Mouse (Mus musculus) CH12.LX (cell line): ENCODE measurements around the gene Ppp1r7. TPM values are rescaled to one million over a fixed set of nuclear protein-coding genes. Genes with fewer than 3 reads are reported as not detected.

Source experiments
- DNase-seq: peaks from one replicate; pipeline ENCODE4 v3.0.0-alpha.2; 2013; ENCODE audit errors: extremely low read depth
- H3K27ac ChIP-seq: 2 replicates; pipeline ENCODE4 v1.5.1; 2012; ENCODE audit warnings: low read depth, mild to moderate bottlenecking, control low read depth, moderate library complexity; ENCODE audit not compliant: insufficient read depth
- H3K27me3 ChIP-seq: replicated peaks from 2 replicates; pipeline ENCODE3; 2012; ENCODE audit warnings: inconsistent platforms
- H3K36me3 ChIP-seq, 2 experiments: replicated peaks in 1 of 2; 2 replicates each; pipeline versions ENCODE3 to v1.6.1; 2012; ENCODE audit warnings: inconsistent platforms in 1 of 2, low read length in 1 of 2, mild to moderate bottlenecking in 1 of 2, mixed read lengths in 1 of 2, moderate library complexity in 1 of 2; ENCODE audit not compliant: control insufficient read depth in 1 of 2, insufficient read depth in 1 of 2
- H3K4me1 ChIP-seq, 2 experiments: 2 replicates each; pipeline ENCODE4 v1.6.1; 2012; ENCODE audit warnings: inconsistent platforms in 1 of 2, moderate library complexity in 1 of 2; ENCODE audit not compliant: insufficient read depth in 2 of 2, control insufficient read depth in 1 of 2
- H3K4me2 ChIP-seq: 2 replicates; pipeline ENCODE4 v1.6.1; 2012; ENCODE audit warnings: low read depth, mild to moderate bottlenecking, control low read depth; ENCODE audit not compliant: poor library complexity, insufficient read depth, severe bottlenecking
- H3K4me3 ChIP-seq, 3 experiments: fragments of 150-350 bp in 1 of 3; sonication (generic) in 1 of 3; replicated peaks in 1 of 3; 2 replicates each; pipeline versions ENCODE3 to v1.5.1; 2011 to 2012; ENCODE audit warnings: low read depth in 2 of 3, low read length in 2 of 3, mild to moderate bottlenecking in 2 of 3, moderate library complexity in 2 of 3, control low read depth in 1 of 3, improper control_type of control experiment in 1 of 3, inconsistent platforms in 1 of 3, mixed read lengths in 1 of 3; ENCODE audit not compliant: poor library complexity in 1 of 3
- H3K79me2 ChIP-seq: replicated peaks from 2 replicates; pipeline ENCODE4 v1.6.1; 2012; ENCODE audit warnings: mild to moderate bottlenecking, moderate library complexity; ENCODE audit not compliant: control insufficient read depth, poor library complexity, insufficient read depth, severe bottlenecking; ENCODE audit errors: extremely low read depth
- H3K9ac ChIP-seq: 2 replicates; pipeline ENCODE4 v1.6.1; 2012; ENCODE audit warnings: low read depth, mild to moderate bottlenecking, control low read depth, moderate library complexity; ENCODE audit not compliant: insufficient read depth
- H3K9me3 ChIP-seq: replicated peaks from 2 replicates; pipeline ENCODE3; 2012; ENCODE audit warnings: low read length, inconsistent platforms, mixed read lengths
- BHLHE40 ChIP-seq: IDR thresholded peaks from 2 replicates; pipeline ENCODE4 v1.6.1; 2011; ENCODE audit warnings: mild to moderate bottlenecking, low read depth, low read length, improper control_type of control experiment
- CHD2 ChIP-seq: IDR thresholded peaks from 2 replicates; pipeline ENCODE4 v1.6.1; 2011; ENCODE audit warnings: low read length, improper control_type of control experiment
- GABPA ChIP-seq: IDR thresholded peaks from 2 replicates; pipeline ENCODE4 v1.6.1; 2012; ENCODE audit warnings: low read depth, low read length, improper control_type of control experiment, inconsistent platforms; ENCODE audit not compliant: insufficient replicate concordance
- HCFC1 ChIP-seq: IDR thresholded peaks from 2 replicates; pipeline ENCODE4 v1.6.1; 2012; ENCODE audit warnings: low read depth, mild to moderate bottlenecking, inconsistent platforms, low read length, improper control_type of control experiment
- IRF4 ChIP-seq: IDR thresholded peaks from 2 replicates; pipeline ENCODE4 v1.6.1; 2014; ENCODE audit warnings: low read depth, mild to moderate bottlenecking, inconsistent platforms, low read length, improper control_type of control experiment
- JUN ChIP-seq: IDR thresholded peaks from 2 replicates; pipeline ENCODE4 v1.6.1; 2011; ENCODE audit warnings: low read depth, mild to moderate bottlenecking, low read length, improper control_type of control experiment, moderate library complexity; ENCODE audit not compliant: insufficient read depth
- KAT2A ChIP-seq: IDR thresholded peaks from 2 replicates; pipeline ENCODE4 v1.6.1; 2012; ENCODE audit warnings: low read length, improper control_type of control experiment, inconsistent platforms; ENCODE audit not compliant: insufficient replicate concordance
- MEF2A ChIP-seq: IDR thresholded peaks from 2 replicates; pipeline ENCODE4 v1.6.1; 2014; ENCODE audit warnings: low read depth, mild to moderate bottlenecking, inconsistent platforms, low read length, improper control_type of control experiment, borderline replicate concordance
- MXI1 ChIP-seq: IDR thresholded peaks from 2 replicates; pipeline ENCODE4 v1.6.1; 2011; ENCODE audit warnings: mild to moderate bottlenecking, low read depth, low read length, improper control_type of control experiment
- MYC ChIP-seq: IDR thresholded peaks from 2 replicates; pipeline ENCODE4 v1.6.1; 2011; ENCODE audit warnings: low read depth, mild to moderate bottlenecking, improper control_type of control experiment, low read length
- POLR2AphosphoS2 ChIP-seq: IDR thresholded peaks from 2 replicates; pipeline ENCODE4 v1.6.1; 2011; ENCODE audit warnings: low read depth, low read length, improper control_type of control experiment
- RAD21 ChIP-seq: IDR thresholded peaks from 2 replicates; pipeline ENCODE4 v1.6.1; 2011; ENCODE audit warnings: low read depth, mild to moderate bottlenecking, low read length, improper control_type of control experiment, moderate library complexity
- TBP ChIP-seq: conservative IDR thresholded peaks from 2 replicates; pipeline ENCODE4 v1.6.1; 2011; ENCODE audit warnings: low read depth, low read length, improper control_type of control experiment
- ZNF384 ChIP-seq: IDR thresholded peaks from 2 replicates; pipeline ENCODE4 v1.6.1; 2012; ENCODE audit warnings: low read depth, low read length, improper control_type of control experiment, inconsistent platforms
- dilution Hi-C: fragments of 300-500 bp; cut with MboI; formaldehyde crosslinking; loops from 2 replicates; pipeline ENCODE4 v1.14.3; 2020; ENCODE audit warnings: low sequenced_read_pairs; ENCODE audit not compliant: extremely low pct_unique_long_range_greater_than_20kb, extremely low pct_ligation_motif_present
- in situ Hi-C: fragments of 300-500 bp; cut with MboI; formaldehyde crosslinking; loops from 3 replicates; pipeline ENCODE4 v1.14.3; 2019; ENCODE audit warnings: low sequenced_read_pairs, low pct_ligation_motif_present, low pct_unique_long_range_greater_than_20kb, mixed read lengths
- polyA plus RNA-seq: library from polyadenylated mRNA; unstranded; fragments of >175 nt; gene quantifications from 2 replicates; pipeline ENCODE4 v1.2.1, GENCODE M21; 2012; ENCODE audit warnings: low read depth; ENCODE audit not compliant: insufficient read length
- total RNA-seq, 2 experiments: library from RNA; depleted of rRNA; stranded (reverse); fragments of 300-350 nt in 1 of 2; fragments of >200 nt in 1 of 2; gene quantifications; 2 replicates each; pipeline ENCODE4 v1.2.3; 2012 to 2014

The Ppp1r7 gene
- total and polyA plus RNA-seq, 3 experiments: 13.6 to 62.6 (median 17.3) TPM

DNA sequence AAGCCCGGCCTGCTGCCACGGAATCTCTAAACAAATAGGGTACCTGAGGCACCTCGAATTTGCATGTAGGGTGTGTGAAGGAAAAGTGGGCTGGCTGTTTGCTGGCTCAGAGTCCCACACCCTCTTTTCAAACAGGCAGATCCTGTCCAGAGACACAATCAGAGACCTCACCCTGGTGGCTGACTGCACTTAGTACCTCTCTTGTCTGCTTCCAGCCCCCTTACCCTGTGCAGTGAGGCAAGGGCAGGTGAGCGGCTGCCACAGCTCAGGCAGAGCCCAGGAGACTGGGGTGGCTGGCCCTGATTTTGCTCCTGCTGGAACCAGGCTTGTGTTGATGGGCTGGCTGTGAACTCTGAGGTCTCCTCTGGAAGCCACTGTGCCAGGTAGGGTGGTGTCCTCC is 31.0 kb downstream of the Ppp1r7 start, which contains the start of gene Ano7:
Ano7 (plus strand) TSS at position 266 of the 400 bp plus-strand sequence.
- Histone ChIP-seq H3K27me3 (no peaks in the 10 kb centered on the region), H3K4me1 (peaks cover 6 to 15% of the 10 kb centered on the region in 2 experiments), H3K27ac (no peak within 1 kb of the TSS), H3K9me3 (no peaks in the 10 kb centered on the region), H3K4me2 (no peak within 1 kb of the TSS), H3K36me3 (peaks cover 0 to 30% of the 10 kb centered on the region in 2 experiments), H3K4me3 (no peak within 1 kb of the TSS), H3K79me2 (no peaks in the 10 kb centered on the region), H3K9ac (no peak within 1 kb of the TSS)
- dilution Hi-C loops (no loop called here), in situ Hi-C loops (no loop called here)
- TF ChIP-seq MXI1 (no peak), ZNF384 (no peak), JUN (no peak), GABPA (no peak)
- no peak for DNase-seq

- in situ Hi-C loops (no loop called here), dilution Hi-C loops (no loop called here)
- H3K27ac ChIP-seq: no peak overlapping the region
- H3K36me3 ChIP-seq: peaks cover 0 to 3% of the 10 kb centered on the region in 2 experiments
- peaks cover 6 to 17% of the 10 kb centered on the region in 2 experiments for H3K4me1 ChIP-seq
- H3K27me3 ChIP-seq: peaks cover 1% of the 10 kb centered on the region
- no peaks in the 10 kb centered on the region for H3K9me3 ChIP-seq
- TF ChIP-seq MEF2A: no peak
- TF ChIP-seq TBP: no peak
- TF ChIP-seq POLR2AphosphoS2: no peak
- no peak for TF ChIP-seq MYC
- no peak for TF ChIP-seq ZNF384
- TF ChIP-seq RAD21: no peak
- no peak for TF ChIP-seq CHD2
- no peak for TF ChIP-seq KAT2A
- no peak for TF ChIP-seq GABPA
- no peak for TF ChIP-seq HCFC1
- no peak for TF ChIP-seq BHLHE40
- TF ChIP-seq IRF4: no peak
- H3K4me3 ChIP-seq: no peak overlapping the region
- no peak overlapping the region for H3K4me2 ChIP-seq
- H3K79me2 ChIP-seq: no peaks in the 10 kb centered on the region
- H3K9ac ChIP-seq: no peak overlapping the region
- no peak for DNase-seq
Observed at GRCm38 (mm10) chr1:93377307-93377706, 34.7 kb downstream of the Ppp1r7 start.
